Mouse (Mus musculus): Measurements from ENCODE around the gene Arhgap35.

The Arhgap35 gene

GRCm38 (mm10) chr7:16604141-16604540 lies 10.7 kb downstream of the Arhgap35 start:
- no peak for DNase-seq (ENCODE audit: low spot score)

- no peak for DNase-seq (ENCODE audit: low spot score)
These were observed 13.1 kb downstream of the Arhgap35 start for GRCm38 (mm10) chr7:16601683-16602102.

DNA sequence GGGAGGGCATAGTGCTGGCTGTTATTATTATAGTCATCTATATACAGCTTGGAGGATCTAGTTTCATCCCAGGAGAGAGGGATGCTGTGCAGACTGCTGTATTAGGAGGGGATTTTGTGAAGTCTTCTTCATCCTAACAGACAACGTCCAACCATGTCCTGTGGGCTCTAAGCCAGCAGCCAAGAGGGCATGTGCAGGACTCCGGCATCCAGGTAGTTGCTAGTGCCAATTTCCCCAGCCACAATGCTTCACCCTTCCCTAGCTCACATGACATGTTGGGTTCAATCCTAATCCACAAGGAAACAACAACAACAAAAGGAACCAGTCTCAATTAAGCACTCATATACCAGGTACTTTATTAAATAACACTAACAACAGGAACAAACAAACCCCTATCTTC lies 15.8 kb downstream of the Arhgap35 start:
- DNase-seq (ENCODE audit: low spot score): no peak

DNA sequence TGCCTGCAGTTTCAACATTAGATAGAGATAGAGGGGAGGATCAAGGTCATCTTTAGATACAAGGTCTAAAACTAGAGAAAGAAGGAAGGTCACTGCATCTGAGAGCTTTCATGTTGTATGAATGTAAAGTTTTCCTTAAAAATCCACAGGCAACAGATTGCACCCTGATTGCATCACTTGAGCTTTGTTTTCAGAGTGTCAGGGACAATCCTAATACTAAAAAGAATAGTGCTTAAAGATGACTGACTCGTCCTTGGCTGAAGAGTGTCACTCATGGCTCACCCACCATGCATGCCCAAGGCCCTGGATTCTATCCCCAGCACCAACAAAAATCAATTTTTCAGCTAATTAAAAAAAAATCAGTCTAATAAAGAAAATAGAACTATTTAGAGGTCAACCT lies 23.5 kb downstream of the Arhgap35 start:
- no peak for DNase-seq (ENCODE audit: low spot score)

DNA sequence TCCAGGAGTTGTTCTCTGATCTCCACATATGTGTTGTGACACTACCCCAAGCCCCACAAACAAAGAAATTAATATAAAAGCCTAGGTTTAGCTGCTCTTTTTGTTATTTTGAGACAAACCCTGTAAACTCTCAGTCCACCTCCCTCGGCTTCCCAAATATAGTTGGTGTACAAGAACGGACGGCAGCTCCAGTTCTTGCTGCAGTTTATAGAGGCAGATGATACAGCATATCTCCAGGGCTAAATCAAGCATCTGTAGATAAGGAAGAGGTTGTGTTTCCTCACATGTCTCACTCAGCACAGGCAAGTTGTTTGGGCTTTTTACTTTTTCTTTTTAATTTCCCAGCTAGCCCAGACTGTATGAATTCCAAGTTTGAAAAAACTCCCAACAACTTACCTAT lies 27.1 kb downstream of the Arhgap35 start:
- DNase-seq (ENCODE audit: low spot score): no peak

- no peak for DNase-seq (ENCODE audit: low spot score)
These were observed 30.4 kb downstream of the Arhgap35 start for GRCm38 (mm10) chr7:16584384-16584783.

GRCm38 (mm10) chr7:16583775-16584174 lies 31.0 kb downstream of the Arhgap35 start:
- no peak for DNase-seq (ENCODE audit: low spot score)

DNA sequence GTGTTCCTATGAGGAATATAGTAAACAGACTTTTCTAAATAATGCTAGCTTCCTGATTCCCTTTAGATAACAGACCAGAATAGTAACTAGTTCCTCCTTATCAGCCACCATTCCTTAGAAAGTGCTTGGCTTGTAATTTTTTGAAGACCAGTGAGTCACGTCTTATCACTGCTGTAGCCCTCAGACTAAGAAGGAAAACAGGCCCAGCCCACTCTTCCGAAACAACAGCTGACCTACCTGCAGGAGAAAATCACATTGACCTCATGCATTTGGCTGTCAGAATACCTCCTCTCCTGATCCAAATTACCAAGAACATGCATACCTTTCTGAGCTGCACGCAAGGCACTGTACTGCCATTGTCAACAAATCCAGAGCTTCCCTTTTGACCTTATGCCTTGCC lies 32.5 kb downstream of the Arhgap35 start:
- no peak for DNase-seq (ENCODE audit: low spot score)

DNA sequence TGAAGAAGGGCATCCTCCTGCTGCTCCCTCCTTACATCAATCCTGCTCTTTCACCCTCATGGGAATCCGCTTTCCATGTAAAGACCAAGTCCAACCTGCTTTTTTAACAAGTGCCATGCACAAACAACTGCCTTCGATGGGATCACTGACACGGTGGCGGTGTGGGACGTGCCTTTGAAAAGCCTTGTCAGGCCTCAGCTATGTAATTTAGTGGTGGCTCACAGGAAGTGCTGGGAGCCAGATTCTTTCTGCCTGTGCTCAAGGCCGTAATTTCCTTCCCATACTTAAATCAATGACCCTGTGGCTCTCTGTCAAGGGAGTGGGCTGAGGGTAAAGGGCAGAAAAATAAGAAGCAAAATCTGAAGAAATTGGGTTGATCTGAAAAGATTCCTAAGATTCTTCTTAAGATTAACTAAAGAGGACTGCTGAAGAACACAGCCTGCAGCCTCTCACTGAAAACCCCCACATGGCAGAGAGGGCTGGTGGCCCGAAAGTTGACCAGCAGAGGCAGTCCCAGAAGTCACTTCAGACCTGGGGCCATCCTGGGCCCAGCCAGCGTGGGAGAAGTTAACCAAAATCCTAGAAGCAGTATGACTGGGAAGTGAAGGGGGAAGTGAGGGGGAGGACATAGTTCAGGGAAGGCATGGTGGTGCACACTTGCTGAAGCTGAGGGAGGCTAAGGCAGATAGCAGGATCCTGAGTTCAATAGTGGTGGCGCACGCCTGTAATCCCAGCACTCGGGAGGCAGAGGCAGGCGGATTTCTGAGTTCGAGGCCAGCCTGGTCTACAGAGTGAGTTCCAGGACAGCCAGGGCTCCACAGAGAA lies 33.3 kb downstream of the Arhgap35 start:
- no peak for DNase-seq (ENCODE audit: low spot score)

- no peak for DNase-seq (ENCODE audit: low spot score)
These were observed 38.1 kb downstream of the Arhgap35 start for GRCm38 (mm10) chr7:16576719-16577118.

- DNase-seq (ENCODE audit: low spot score): no peak
These were observed 43.6 kb downstream of the Arhgap35 start for GRCm38 (mm10) chr7:16571191-16571590.

- DNase-seq (ENCODE audit: low spot score): no peak
These were observed 44.1 kb downstream of the Arhgap35 start for GRCm38 (mm10) chr7:16570737-16571136.

DNA sequence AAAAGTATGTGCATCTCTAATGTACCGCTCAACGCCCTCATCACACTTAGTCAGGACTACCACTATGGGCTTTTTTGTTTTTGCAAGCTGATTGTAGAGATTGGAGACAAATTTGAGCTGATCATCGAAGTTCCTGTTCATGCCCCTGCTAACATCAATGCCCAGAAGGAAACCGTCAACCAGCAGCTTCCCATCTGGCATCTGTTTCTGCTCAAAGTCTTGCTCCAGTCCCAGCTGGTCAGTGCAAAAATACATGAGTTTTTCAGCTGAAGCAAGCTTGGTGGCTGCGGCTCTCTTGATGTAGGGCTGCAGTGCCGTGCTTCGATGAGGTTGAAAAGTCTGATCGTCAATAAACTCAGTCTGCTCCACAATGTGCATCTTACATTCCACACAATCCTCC lies 50.3 kb downstream of the Arhgap35 start:
- DNase-seq (ENCODE audit: low spot score): no peak

GRCm38 (mm10) chr7:16557783-16558538 lies 56.8 kb downstream of the Arhgap35 start:
- no peak for DNase-seq (ENCODE audit: low spot score)

DNA sequence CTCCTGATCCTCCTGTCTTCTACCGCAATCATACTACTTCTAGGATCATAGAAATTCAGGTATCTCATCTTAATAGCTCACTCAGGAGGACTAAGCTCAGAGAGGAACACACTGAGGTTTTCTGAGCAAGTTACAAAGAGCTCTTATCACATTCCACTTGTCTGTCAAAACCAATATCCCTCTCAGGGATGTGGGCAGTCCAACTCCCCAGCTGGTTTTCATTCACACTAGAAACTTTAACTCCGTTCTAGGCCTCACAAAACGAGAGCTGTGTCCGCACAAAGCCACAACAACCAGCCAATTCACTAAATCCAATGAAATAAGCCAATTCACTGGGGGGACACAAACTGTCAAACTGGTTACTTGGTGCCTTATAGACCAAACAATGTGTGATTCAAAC lies 57.5 kb downstream of the Arhgap35 start:
- DNase-seq (ENCODE audit: low spot score): no peak

DNA sequence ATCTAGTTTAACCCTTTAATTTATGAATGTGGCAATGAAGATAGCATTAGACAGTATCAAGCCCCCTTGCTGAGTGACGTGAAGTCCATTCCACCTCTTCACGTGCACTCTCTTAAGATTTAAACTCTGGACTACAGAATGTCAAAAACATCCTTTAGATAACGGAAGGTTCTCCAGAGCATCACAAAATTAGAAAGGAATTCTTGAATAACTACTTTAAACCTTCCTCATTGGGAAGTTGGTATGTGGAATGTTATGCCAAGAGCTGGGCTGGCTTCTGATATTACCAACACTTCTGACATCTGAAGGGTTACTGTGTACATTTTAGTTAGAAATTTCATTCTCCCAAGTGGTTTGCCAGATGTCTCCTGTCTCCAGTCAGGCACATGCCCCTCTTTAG lies 60.6 kb downstream of the Arhgap35 start:
- no peak for DNase-seq (ENCODE audit: low spot score)

DNA sequence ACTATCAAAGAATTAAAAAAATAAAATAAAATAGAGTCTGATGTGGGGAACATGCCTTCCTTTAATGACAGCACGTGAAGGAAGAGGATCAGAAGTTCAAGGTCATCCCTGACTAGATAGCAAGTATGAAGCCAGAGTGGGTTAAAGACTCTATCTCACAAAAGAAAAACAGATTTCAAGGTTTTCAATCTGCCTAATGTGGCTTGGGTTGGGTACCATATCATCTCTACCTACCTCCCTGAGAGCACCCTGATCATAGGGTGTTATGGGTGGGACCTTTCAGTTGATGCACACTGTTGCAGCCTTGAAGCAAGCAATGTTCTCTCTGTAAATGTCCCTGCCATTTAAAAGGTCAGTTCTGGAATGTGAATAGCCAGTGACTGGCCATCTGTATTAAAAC lies 63.2 kb downstream of the Arhgap35 start:
- no peak for DNase-seq (ENCODE audit: low spot score)

- no peak for DNase-seq (ENCODE audit: low spot score)
These were observed 65.5 kb downstream of the Arhgap35 start for GRCm38 (mm10) chr7:16549299-16549698.

DNA sequence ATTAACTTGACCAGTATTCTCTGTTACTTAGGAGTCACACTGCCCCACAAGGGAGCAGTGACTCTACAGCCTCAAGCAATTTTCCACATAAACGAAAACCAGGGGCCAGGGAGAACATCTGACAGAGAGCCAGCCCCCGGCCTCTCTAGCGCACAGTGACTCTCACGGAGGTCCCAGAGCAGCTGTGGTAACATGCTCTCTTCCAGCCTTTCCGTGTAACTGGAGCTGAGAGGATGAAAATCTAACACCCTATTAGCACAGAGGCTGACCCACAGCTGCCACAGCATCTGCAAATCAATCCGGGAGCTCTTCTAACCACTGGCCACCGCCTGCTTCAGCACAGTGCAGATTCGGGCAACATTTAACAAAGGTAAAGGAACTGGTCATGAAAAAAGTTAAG lies 70.0 kb downstream of the Arhgap35 start:
- no peak for DNase-seq (ENCODE audit: low spot score)

- DNase-seq (ENCODE audit: low spot score): no peak
These were observed 77.4 kb downstream of the Arhgap35 start for GRCm38 (mm10) chr7:16537220-16537903.

- no peak for DNase-seq (ENCODE audit: low spot score)
These were observed 88.8 kb downstream of the Arhgap35 start for GRCm38 (mm10) chr7:16525995-16526394.

DNA sequence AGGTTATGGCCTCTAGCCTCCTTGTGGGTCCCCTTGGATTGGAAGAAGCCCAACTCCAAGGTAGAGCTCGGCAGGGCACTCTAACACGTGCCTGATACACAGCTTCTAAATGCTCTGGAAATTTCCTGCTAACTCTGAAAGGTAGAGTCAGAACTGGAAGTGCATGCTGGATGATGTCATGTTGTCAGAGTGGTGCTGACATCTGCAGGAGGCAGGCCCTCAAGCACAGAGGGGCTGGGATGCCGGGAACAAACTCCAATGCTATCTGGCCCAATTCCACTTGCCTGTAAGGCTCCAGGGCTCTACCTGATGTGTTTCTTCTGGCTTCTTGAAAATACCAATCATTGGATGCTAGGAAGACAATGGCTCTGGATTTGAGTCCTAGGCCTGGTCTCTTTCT lies 89.3 kb downstream of the Arhgap35 start:
- no peak for DNase-seq (ENCODE audit: low spot score)

- DNase-seq (ENCODE audit: low spot score): no peak
These were observed 90.5 kb downstream of the Arhgap35 start for GRCm38 (mm10) chr7:16524308-16524707.

Data from layer of hippocampus, adult 9-10 months (tissue).